Mouse (Mus musculus): ENCODE results near the gene Chst3.
"Not testable (repeated sequence)": the region's sequence is repeated elsewhere in the genome, so short reads cannot be mapped to it uniquely, and the experiment has no call there.

Chst3 gene

DNA sequence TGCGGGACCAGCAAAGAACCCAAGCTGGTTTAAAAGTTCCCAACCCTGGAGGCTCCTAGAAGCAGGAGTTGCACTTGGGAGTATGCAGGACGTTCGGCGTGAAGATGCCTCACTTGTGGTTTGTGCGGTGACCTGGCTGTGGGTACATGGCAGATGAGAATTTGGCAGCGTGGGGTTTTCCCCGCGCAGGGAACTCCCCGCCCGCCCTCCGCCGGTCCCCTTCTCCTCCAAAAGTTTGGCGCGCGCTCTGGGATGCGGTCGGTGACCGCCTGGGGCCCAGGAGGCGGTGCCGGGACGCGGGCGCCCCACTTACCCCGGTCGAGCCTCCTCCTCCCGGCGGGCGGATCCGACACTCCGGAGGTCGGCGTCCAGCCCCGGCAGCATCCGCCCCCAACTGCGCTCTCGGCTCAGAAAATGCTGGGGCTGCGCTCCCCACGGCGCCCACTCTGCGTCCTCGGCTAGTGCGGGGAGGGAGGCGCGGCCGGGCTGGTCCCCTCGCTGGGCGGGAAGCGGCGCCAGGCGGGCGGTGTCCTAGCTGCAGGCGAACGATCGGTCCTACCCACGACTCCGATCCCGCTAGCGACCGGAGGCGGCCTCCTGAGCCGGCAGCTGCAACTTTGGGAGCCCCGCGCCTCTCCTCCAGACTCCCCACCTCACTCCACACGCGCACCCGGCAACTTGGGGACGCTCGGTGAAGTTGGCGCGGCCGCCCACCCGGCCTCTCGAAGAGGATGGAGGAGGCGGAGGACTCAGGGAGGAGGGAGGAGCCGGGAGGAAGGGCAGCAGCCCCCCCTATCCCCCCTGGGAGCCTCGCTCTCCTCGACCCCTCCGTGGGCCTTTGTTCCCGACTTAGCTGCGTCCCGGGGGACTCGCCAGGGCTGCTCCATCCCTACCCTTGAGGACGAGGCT, at the start of gene Chst3:
TSS of gene Chst3 (minus strand) at position 670 of the 909 bp plus-strand sequence.
- in situ Hi-C loops (cut with MboI, MseI): no loop called here

DNA sequence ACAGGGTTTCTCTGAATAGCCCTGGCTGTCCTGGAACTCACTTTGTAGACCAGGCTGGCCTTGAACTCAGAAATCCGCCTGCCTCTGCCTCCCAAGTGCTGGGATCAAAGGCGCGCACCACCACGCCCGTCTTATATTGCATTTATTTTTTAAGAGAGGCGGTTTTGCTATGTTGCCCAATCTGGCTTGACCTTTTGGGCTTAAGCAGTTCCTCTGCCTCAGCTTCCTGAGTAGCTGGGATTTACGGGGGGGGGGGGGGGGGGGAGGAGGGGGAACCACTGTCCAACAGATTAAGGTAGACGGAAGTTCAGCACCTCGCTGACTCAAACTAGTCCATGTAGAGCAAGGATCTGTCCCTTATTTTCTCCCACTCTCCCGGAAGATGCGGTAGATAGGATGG, 49.7 kb upstream of the Chst3 start:
- in situ Hi-C loops (cut with MboI, MseI): no loop called here

DNA sequence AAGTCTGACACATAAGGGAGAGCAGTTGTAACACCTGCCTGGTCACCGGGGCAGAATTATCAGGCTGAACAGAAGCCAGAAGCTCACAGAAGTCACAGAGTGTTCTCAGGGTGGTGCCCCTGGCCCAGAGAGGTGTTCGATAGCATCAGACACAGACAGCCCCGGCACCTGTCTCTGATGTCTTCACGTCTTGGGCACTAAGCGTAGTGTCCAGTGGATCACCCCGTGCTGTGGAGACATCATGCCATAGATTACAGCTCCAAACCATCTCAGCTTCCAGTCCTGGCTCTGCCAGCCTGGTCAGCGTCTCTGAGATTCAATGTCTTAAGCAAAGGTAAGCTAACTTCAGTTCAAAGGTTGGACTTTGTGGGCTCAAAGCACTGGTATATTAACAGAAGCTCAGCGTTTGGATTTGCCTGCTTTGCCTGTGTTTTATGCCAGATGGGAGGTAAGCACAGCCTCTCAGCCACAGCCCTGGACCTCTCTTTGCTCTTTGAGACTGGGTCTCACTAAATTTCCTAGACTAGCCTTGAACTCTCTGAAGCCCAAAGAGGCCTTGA, 47.9 kb upstream of the Chst3 start:
- in situ Hi-C loops (cut with MboI, MseI): no loop called here

DNA sequence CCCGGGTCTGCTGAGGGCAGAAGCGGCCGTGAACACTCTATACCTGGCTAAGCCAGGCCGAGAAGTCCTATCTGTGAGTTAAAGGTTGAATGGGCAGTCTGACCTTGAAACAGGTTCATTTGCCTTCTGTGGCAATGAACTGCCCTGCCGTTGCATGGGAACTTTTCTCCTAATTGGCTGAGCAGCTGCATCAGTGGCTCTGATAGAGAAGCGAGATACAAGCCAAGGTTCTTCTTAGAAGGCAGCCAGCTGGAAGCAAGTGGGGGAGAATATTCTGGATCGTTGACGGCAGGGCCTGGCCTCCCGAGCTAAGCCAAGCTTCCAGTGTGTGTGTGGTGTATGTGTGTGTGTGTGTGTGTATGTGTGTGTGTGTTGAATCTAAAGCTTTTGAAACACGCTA, 46.2 kb upstream of the Chst3 start:
- in situ Hi-C loops (cut with MboI, MseI): no loop called here

DNA sequence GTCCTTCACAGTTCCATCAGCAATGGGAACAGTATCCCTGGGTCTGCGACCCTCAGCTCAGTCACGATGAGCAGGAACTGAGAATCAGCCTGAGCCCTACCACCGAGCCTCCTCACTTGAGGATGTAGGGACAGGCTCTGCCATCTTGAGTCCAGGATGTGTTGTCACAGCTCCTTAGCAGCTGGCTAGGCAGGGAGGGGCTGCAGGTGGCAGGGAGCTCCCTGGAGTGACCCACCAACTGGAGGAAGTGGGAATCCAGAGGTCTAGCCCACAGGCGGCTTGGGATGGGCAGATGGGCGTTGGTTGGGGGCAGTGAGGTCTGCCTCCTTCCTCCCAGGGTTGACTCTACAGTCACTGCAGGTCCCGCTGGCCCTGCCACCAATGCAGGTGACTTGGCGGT, 44.3 kb upstream of the Chst3 start:
- in situ Hi-C loops (cut with MboI, MseI): no loop called here

DNA sequence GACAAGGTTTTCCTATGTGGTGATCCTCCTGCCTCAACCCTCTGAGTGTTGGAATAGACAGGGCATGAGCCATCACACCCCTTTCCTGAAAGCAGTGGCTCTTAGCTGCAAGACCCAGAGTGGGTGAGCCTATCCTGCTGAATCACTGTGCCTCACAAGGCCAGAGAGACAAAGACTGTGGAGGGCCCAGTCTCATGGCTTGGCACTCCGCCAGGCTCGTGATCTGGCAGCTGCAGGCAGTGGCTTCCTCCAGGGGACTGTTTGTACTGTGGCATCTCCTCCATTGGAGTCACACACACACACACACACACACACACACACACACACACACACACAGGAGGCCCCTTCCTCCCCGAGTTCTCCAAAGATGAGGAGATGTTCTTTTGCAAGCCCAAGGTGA, 43.3 kb upstream of the Chst3 start:
- in situ Hi-C loops (cut with MboI, MseI): no loop called here

DNA sequence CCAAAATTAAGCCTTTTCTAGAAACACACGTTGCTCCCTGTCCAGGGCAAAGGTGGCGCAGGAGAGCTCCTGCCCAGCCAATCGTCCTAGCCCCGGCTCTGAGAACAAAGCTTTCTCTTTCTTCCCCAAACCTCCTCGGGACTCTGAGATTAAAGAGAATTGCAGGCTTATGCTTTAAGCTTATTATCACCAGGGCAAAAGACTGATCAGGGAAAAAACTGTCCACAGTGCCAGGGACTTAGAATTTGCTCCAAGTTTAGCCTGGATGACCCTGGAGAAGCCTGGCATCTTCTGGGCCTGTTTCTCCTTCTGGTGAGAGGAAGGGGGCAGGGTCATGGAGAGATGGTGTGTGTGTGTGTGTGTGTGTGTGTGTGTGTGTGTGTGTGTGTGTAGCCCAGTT, 42.5 kb upstream of the Chst3 start:
- in situ Hi-C loops (cut with MboI, MseI): no loop called here

DNA sequence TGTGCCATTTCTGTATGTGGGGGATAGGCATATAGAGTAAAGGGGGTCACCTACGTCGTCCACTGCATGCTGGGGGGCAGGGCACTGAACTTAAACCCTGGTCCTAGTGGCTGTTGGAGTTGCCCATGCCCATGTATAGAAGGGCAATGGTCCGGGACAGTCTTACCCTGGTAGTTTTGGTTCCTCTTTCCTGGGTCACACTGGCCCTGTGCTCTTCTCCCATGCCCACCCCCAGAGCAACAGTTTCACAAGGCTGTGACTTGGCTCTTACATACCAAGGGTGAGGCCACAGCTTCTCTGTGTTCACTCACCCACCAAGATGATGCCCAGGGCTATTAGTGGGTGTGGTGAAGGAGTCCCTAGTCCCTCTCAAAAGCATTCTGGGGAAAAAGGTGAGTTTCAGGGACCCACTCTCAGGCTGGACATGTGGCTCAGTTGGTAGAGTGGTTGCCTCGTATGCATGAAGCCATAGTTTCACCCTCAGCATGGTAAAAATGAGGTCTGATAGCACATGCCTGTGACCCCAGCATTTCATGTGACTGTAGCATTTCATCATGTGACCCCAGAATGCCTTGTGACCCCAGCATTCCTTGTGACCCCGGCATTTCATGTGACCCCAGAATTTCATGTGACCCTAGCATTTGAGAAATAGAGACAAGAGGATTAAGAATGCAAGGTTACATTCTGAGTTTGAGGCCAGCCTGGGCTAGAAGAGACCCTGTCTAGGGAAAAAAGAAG, 41.7 kb upstream of the Chst3 start:
- in situ Hi-C loops (cut with MboI, MseI): no loop called here

DNA sequence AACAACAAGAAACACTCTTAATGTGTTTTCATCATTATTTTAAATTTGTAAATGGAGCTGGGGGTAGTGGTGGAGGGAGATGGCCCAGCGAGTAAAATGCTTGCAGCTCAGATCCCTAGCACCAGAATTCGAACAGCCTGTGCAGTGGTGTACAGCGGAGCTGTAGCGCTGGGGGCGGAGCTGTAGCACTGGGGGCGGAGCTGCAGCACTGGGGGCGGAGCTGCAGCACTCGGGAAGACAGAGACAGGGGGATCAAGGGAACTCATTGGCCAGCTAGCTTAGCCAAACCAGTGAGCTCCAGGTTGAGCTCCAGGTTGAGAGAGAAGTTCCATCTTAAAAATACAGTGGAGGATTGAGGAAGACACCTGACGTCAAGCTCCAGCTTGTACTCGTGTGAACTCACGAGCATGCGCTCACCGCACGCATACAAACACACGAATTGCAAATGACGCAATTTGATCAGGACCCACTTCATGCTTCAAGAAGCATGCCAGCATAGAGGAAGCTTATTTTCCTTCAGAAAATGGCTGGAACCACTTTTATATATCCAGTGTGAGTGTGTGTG, 38.3 kb upstream of the Chst3 start:
- in situ Hi-C loops (cut with MboI, MseI): no loop called here

DNA sequence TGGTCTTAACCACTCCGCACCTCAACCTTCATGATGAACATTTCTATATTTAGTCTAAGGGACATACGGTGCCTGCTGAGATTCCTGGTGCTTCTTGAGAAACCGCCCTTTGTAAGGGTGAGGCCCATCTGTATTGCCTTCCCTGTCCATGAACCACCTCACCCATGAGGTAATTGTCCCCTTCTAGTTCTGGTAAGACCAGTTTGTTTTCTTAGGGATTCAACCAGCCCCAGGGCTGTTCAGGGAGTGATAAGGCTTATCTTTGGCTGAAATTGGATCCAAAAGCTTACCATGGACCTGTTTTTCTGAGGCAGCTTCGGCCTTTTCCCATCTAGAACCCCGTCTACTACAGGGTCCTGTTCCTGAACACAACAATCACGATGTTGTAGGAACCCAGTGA, 37.0 kb upstream of the Chst3 start:
- in situ Hi-C loops (cut with MboI, MseI): no loop called here

DNA sequence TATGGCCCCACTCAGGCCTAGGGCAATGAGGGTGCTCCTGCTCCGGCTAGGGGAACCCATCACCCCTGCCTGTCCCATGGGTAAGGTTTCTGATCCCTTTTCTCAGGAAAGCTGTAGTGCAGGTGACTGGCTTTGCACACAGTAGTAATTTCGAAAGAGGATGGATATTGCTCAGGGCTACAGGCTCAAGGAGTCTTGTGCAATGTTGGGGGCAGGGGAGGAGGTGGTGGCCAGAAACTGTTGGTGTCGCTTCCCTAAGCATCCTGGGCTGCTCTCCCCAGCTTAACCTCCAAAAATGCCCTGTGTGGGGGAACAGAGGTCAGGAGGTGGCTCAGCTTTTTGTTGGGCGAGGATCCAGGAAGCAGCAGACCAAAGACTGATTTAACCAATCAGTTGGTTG, 33.5 kb upstream of the Chst3 start:
- in situ Hi-C loops (cut with MboI, MseI): no loop called here

DNA sequence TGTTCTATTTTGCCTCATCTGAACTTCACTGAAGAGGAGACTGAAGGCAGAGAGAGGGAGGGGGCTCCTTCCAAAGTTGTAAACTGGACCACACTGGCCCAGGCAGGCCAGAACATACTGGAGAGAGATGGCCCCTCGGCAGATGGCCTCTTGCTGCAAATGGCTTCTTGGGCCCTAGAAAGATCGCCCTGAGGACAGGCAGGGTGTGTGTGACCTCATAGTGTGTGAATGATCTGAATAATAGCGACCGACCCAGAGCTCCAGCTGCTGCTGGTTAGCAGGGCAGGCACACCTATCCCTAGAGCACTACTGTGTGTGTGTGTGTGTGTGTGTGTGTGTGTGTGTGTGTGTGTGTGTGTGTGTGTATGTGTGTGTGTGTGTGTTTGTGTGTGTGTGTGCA, 33.1 kb upstream of the Chst3 start:
- in situ Hi-C loops (cut with MboI, MseI): no loop called here

DNA sequence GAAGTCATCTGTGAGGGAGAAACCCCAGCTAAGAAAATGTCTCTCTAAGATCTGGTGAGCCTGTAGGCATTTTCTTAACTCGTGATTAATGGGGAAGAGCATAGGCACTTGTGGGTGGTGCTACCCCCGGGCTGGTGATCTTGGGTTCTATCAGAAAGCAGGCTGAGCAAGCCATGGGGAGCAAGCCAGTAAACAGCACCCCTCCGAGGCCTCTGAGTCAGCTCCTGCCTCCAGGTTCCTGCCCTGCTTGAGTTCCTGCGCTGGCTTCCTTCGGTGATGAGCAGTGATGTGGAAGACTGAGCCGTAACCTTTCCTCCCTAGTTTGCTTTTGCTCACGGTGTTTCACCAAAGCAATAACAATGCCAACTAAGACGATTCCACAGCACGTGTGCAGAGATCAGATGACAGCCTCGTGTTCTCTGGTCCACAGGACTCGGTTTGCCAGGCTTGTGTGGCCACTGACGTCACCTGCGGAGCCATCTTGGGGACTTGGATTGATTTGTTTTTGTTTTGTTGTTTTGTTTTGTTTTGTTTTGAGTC, 31.4 kb upstream of the Chst3 start:
- in situ Hi-C loops (cut with MboI, MseI): no loop called here

DNA sequence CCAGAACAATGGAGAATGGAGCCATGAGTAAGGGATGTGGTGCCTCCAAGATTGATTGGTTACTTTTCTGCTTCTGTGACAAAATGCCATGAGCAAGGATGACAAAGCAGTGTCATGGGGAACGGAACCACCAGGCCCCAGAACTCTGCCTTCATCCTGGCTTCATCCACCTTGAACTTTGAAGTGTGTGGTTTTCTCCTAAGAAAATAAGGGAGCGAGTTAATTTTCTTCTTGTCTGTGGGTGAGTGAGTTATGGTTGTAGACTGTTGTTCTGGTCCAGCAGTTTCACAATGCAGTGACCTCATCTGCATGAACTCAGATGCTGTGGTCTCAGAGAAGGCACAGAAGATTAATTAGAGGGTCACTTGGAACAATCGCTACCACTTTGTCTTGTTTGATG, 29.3 kb upstream of the Chst3 start:
- in situ Hi-C loops (cut with MboI, MseI): not testable (repeated sequence)

DNA sequence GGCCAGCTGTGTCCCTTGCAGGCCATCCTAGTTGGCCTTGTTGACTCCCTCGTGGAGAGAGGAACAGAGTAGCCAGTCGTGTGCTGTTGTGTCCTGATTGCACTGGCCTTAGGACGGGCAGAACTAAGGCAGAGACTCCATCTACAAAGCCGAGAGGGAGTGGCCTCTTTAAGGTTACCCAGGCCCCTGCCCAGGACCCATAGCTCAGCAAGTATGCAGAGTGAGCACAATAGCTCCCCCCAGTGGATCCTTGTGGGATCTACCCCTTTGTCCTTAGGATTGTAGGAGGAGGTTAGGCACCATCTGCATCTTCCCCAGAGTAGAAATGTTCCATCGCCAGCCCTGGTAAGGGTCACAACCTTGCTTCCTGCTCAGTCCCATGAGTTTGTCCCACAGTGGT, 27.5 kb upstream of the Chst3 start:
- in situ Hi-C loops (cut with MboI, MseI): no loop called here

DNA sequence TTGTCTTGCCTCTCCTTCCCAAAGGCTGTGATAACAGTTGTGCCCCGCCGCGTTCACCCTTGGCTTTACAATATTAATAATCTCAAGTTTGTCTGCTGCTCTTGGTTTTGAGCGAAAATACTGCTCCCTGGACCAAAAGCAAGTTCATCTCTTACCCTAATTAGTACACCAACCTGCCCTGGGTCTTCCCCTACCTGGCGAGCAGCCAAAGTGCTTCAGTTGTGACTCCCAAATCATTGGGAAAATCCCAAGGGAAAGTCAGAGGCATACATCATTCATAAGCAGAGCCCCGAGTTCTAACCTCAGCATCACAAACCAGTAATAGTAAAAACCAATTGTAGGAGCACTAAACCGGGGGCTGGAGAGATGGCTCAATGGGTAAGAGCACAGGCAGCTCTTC, 26.6 kb upstream of the Chst3 start:
- in situ Hi-C loops (cut with MboI, MseI): no loop called here

DNA sequence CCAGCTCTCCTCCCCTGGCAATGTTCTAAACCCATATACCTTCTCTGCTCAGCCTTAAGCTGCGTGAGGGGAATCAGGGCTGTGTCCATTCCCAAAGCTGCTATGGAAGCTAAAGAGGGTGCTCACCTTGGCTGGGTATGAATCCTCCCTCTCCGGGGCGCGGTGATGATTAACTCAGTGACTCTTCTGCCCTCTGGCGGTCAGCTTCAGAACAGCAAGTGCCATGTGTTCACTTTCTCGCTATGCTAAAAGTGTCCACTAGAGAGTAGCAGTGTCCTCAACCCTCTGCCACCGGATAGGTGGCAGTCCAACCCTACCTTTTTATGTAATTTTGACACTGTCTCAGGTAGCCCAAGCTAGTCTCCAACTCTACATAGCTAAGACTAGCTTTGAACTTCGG, 26.0 kb upstream of the Chst3 start:
- in situ Hi-C loops (cut with MboI, MseI): no loop called here

DNA sequence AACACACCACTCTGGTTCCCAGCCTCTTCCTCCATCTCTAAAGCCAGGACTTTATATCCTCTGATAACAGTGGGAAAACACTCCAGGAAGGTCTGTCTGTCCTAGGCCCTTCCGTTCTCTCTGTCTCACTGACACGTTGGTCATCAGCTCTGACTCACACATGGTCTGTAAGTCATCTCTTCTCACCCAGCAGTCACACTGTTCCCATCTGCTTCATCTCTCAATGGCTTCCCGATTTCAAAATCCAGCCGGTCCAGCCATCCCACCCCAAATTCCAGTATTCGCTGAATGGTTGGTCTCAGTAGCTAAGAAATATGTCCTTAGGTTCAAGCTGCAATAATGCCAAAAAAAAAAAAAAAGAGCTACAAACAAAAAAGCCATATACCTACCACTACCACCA, 24.9 kb upstream of the Chst3 start:
- in situ Hi-C loops (cut with MboI, MseI): no loop called here

DNA sequence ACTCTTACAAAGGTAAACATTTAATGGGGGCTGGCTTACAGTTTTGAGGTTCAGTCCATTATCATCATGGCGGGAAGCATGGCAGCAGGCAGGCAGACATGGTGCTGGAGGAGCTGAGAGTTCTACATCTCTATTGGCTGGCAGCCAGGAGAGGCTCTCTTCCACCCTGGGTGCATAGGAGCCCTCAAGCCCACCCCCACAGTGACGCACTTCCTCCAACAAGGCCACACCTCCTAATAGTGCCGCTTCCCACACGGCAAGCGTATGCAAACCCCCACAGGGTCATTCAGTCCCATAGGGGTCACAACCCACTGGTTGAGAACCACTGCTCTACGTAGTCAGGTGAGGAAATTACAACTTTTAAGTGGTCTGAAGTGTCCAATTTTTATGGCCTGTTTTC, 21.4 kb upstream of the Chst3 start:
- in situ Hi-C loops (cut with MboI, MseI): no loop called here

DNA sequence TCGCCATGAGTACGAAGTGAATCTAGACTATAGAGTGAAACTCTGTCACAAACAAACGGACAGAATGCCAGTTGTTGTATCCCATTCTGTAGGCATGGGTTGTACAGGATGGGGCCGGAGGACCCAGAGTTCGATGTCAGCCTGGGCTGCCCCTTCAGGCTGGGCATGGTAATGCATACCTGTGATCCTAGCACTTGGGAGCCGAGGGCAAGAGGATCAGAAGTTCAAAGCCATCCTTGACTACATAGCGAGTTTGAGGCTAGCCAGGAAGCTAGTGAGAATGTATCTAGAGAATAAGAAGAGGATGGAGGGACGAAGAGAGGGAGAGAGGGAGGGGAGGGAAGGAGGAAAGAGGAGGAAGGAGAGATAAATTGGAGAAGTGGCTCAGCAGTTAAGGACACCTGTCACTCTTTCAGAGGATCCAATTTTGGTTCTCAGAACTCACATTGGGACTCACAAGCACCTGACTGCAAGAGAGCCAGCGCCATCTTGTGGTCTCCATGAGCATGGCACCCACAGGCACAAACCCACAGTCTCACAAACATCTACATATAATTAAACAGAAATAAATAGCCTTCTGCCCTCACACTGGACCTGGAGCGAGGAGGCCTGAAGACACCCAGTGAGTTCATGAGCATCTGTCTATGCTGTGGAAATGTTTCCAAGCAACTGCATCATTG, 18.6 kb upstream of the Chst3 start:
- in situ Hi-C loops (cut with MboI, MseI): loop anchor here (5.0 kb wide), 1 partner anchor 85 kb away; no protein-coding TSS in a partner anchor

DNA sequence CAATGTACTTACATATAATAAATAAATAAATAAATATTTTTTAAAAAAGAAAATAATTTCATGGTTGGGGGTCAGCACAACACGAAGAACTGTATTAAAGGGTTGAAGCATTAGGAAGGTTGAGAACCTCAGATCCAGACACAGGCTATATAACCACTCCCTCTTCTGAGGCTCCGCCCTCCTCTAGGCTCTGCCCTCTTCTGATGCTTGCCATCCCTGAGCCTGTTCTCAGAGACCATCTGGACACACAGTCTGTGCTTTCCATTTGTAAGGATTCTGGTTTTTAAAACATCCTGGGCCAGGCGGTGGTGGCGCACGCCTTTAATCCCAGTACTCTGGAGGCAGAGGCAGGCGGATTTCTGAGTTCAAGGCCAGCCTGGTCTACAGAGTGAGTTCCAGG, 16.8 kb upstream of the Chst3 start:
- in situ Hi-C loops (cut with MboI, MseI): loop anchor here (5.0 kb wide), 1 partner anchor 84 kb away; no protein-coding TSS in a partner anchor
